In genomic region chr15:80784553-80784971, GRCm38 (mm10) we compare ENCODE assay signal across 7 mouse cellular contexts.
DNase-seq lines count a peak whose midpoint lies in the region; ATAC-seq lines count a peak whose summit lies in the region.

No protein-coding gene starts in this region.

- peak; percentile 34 to 39 for DNase-seq in spleen, postnatal 36 days (ENCODE audit: low spot score in 2 of 2)
- DNase-seq in spleen, postnatal 14 days (ENCODE audit: low spot score in 2 of 2) = no peak
- DNase-seq in gastrocnemius, postnatal 10 days = peak; percentile 9
- no peak for DNase-seq in adrenal gland, postnatal 10 days
- DNase-seq in left cerebral cortex, adult 18-20 months (ENCODE audit: low spot score in 2 of 2) = no peak

- H3K4me3 ChIP-seq in liver, embryonic 16.5 days (ENCODE audit: low read depth, low read length) = no peak overlapping the region
- H3K4me3 ChIP-seq in stomach, embryonic 16.5 days (replicated peaks; ENCODE audit: low read length) = 0 out of 2 replicates have a peak overlapping the region, but pooled peaks have one; percentile 1

- no peaks in the 10 kb centered on the region for H3K27me3 ChIP-seq in liver, embryonic 16.5 days (ENCODE audit: control insufficient read depth, insufficient read depth, low read depth, low read length)
- H3K27me3 ChIP-seq in stomach, embryonic 16.5 days (ENCODE audit: control insufficient read depth, insufficient read depth, low read length) = no peaks in the 10 kb centered on the region

- peak; percentile 81 for ATAC-seq in liver, embryonic 16.5 days (ENCODE audit: low read depth)
- ATAC-seq in stomach, embryonic 16.5 days (ENCODE audit: insufficient read depth, low FRiP score) = peak; percentile 93

- 62% methylated on average over 7 of the region's 7 CpGs for WGBS in liver, embryonic 16.5 days (ENCODE audit: insufficient replicate concordance)
- 23% methylated on average over 7 of the region's 7 CpGs for WGBS in stomach, embryonic 16.5 days

- no peak overlapping the region for H3K27ac ChIP-seq in liver, embryonic 16.5 days (ENCODE audit: low read length)
- H3K27ac ChIP-seq in stomach, embryonic 16.5 days (ENCODE audit: low read length) = peak overlapping the region; percentile 84

- no peaks in the 10 kb centered on the region for H3K9me3 ChIP-seq in liver, embryonic 16.5 days (replicated peaks; ENCODE audit: control insufficient read depth, low read length)
- H3K9me3 ChIP-seq in stomach, embryonic 16.5 days (replicated peaks; ENCODE audit: control insufficient read depth, low read length) = no peaks in the 10 kb centered on the region

- H3K36me3 ChIP-seq in liver, embryonic 16.5 days (ENCODE audit: control insufficient read depth, insufficient read depth) = no peaks in the 10 kb centered on the region
- no peaks in the 10 kb centered on the region for H3K36me3 ChIP-seq in stomach, embryonic 16.5 days (ENCODE audit: control insufficient read depth, insufficient read depth, low read length)

- no peak overlapping the region for H3K4me2 ChIP-seq in liver, embryonic 16.5 days (ENCODE audit: low read depth, low read length)
- H3K4me2 ChIP-seq in stomach, embryonic 16.5 days (ENCODE audit: low read depth, low read length) = peak overlapping the region; percentile 22

- H3K9ac ChIP-seq in liver, embryonic 16.5 days (ENCODE audit: low read depth, low read length) = no peak overlapping the region
- H3K9ac ChIP-seq in stomach, embryonic 16.5 days (ENCODE audit: low read length) = no peak overlapping the region

- peaks cover 10% of the 10 kb centered on the region for H3K4me1 ChIP-seq in liver, embryonic 16.5 days (ENCODE audit: control insufficient read depth, low read depth, low read length)
- H3K4me1 ChIP-seq in stomach, embryonic 16.5 days (ENCODE audit: control insufficient read depth, insufficient read depth, low read length) = peaks cover 10% of the 10 kb centered on the region

Comparison
In these comparisons a context has a peak if more than half of its experiments do, and no peak if none do; other contexts are left out.
1. DNase-seq: peak in spleen, postnatal 36 days (2 of 2) and gastrocnemius, postnatal 10 days (single experiment); none in spleen, postnatal 14 days (0 of 2), adrenal gland, postnatal 10 days (single experiment) and left cerebral cortex, adult 18-20 months (0 of 2).